ENCODE assay signal across 13 mouse cellular contexts in genomic region chr5:133802001-133802400, GRCm38 (mm10).
DNase-seq lines count a peak whose midpoint lies in the region; ATAC-seq and TF ChIP-seq lines count a peak whose summit lies in the region.
"Had no signal": no experiment of that assay in that cellular context is flagged by ENCODE, and none has a peak within 500 bp of the region (broad histone marks: within the 10 kb centered on the region; RNA-seq: fewer than 3 reads in every experiment).

No protein-coding gene starts in this region.

- peak; percentile 61 for TF ChIP-seq CTCF in hindbrain, postnatal 0 days (IDR thresholded peaks at IDR 0.05; ENCODE audit: low read depth)

- no peak overlapping the region for H3K9ac ChIP-seq in hindbrain, postnatal 0 days (replicated peaks; ENCODE audit: low read length)
- no peak overlapping the region for H3K9ac ChIP-seq in hindbrain, embryonic 12.5 days
- no peak overlapping the region for H3K9ac ChIP-seq in midbrain, embryonic 11.5 days (ENCODE audit: low read length)
- H3K9ac ChIP-seq in midbrain, embryonic 15.5 days, result no peak overlapping the region
- H3K9ac ChIP-seq: limb, embryonic 13.5 days; midbrain, embryonic 12.5 days had no signal

- no peak for ATAC-seq in hindbrain, postnatal 0 days
- no peak for ATAC-seq in hindbrain, embryonic 12.5 days (ENCODE audit: low FRiP score)
- ATAC-seq in midbrain, embryonic 11.5 days (ENCODE audit: low FRiP score), result no peak
- ATAC-seq in midbrain, embryonic 15.5 days (replicated peaks), result no peak
- 0 out of 2 replicates have a peak, but pooled peaks have one; percentile 71 for ATAC-seq in megakaryocyte-erythroid progenitor cell, adult 5-6 weeks (replicated peaks; ENCODE audit: low FRiP score, low TSS enrichment, poor library complexity, severe bottlenecking)
- ATAC-seq in cerebellum, adult (ENCODE audit: insufficient number of reproducible peaks, low FRiP score, low TSS enrichment), result no peak

- no peak overlapping the region for H3K4me3 ChIP-seq in hindbrain, postnatal 0 days (ENCODE audit: low read length)
- H3K4me3 ChIP-seq in hindbrain, embryonic 12.5 days, result no peak overlapping the region
- no peak overlapping the region for H3K4me3 ChIP-seq in midbrain, embryonic 11.5 days (ENCODE audit: low read depth, low read length)
- H3K4me3 ChIP-seq in midbrain, embryonic 15.5 days, result no peak overlapping the region
- H3K4me3 ChIP-seq: limb, embryonic 13.5 days; midbrain, embryonic 12.5 days had no signal

- no peak overlapping the region for H3K27ac ChIP-seq in hindbrain, postnatal 0 days
- no peak overlapping the region for H3K27ac ChIP-seq in hindbrain, embryonic 12.5 days
- no peak overlapping the region for H3K27ac ChIP-seq in midbrain, embryonic 11.5 days (ENCODE audit: low read depth, low read length)
- no peak overlapping the region for H3K27ac ChIP-seq in midbrain, embryonic 15.5 days
- H3K27ac ChIP-seq: limb, embryonic 13.5 days; midbrain, embryonic 12.5 days had no signal

- DNase-seq in cerebellum, adult 9-10 months, result peak; percentile 40
- DNase-seq in cerebellum, adult 8-10 months, result no peak
- peak; percentile 47 for DNase-seq in hindbrain, postnatal 0 days (ENCODE audit: low spot score)
- DNase-seq in midbrain, embryonic 11.5 days (ENCODE audit: low spot score, missing footprints), result peak; percentile 85
- DNase-seq: cerebellum, postnatal 25 days; kidney, adult 2 months; layer of hippocampus, adult 9-11 months had no signal

- no peaks in the 10 kb centered on the region for H3K4me1 ChIP-seq in hindbrain, postnatal 0 days (ENCODE audit: insufficient read depth, low read length)
- H3K4me1 ChIP-seq in hindbrain, embryonic 12.5 days, result no peaks in the 10 kb centered on the region
- no peaks in the 10 kb centered on the region for H3K4me1 ChIP-seq in midbrain, embryonic 11.5 days (ENCODE audit: control insufficient read depth, insufficient read depth, low read length)
- H3K4me1 ChIP-seq in midbrain, embryonic 15.5 days, result peaks cover 8% of the 10 kb centered on the region; the same call in 1 of the 2 replicates

- H3K36me3 ChIP-seq in hindbrain, postnatal 0 days (ENCODE audit: insufficient read depth, low read length), result no peaks in the 10 kb centered on the region
- H3K36me3 ChIP-seq in hindbrain, embryonic 12.5 days, result no peaks in the 10 kb centered on the region
- H3K36me3 ChIP-seq in midbrain, embryonic 11.5 days (ENCODE audit: control insufficient read depth, insufficient read depth, low read length), result no peaks in the 10 kb centered on the region
- H3K36me3 ChIP-seq in midbrain, embryonic 15.5 days (replicated peaks), result no peaks in the 10 kb centered on the region
- H3K36me3 ChIP-seq: limb, embryonic 13.5 days; midbrain, embryonic 12.5 days had no signal

- no peak overlapping the region for H3K4me2 ChIP-seq in hindbrain, postnatal 0 days (ENCODE audit: low read depth, low read length)
- H3K4me2 ChIP-seq in hindbrain, embryonic 12.5 days (replicated peaks), result no peak overlapping the region
- H3K4me2 ChIP-seq in midbrain, embryonic 11.5 days, result no peak overlapping the region
- H3K4me2 ChIP-seq in midbrain, embryonic 15.5 days, result no peak overlapping the region
- H3K4me2 ChIP-seq: limb, embryonic 13.5 days; midbrain, embryonic 12.5 days had no signal

- H3K9me3 ChIP-seq in hindbrain, postnatal 0 days (ENCODE audit: low read length), result no peaks in the 10 kb centered on the region
- H3K9me3 ChIP-seq in hindbrain, embryonic 12.5 days (replicated peaks), result no peaks in the 10 kb centered on the region; the same call in 1 of the 2 replicates
- no peaks in the 10 kb centered on the region for H3K9me3 ChIP-seq in midbrain, embryonic 11.5 days (ENCODE audit: control insufficient read depth, low read length)
- H3K9me3 ChIP-seq in midbrain, embryonic 15.5 days, result no peaks in the 10 kb centered on the region; the same call in 1 of the 2 replicates
- H3K9me3 ChIP-seq: limb, embryonic 13.5 days; midbrain, embryonic 12.5 days had no signal

- H3K27me3 ChIP-seq in hindbrain, postnatal 0 days (ENCODE audit: insufficient read depth, low read length), result no peaks in the 10 kb centered on the region
- H3K27me3 ChIP-seq in hindbrain, embryonic 12.5 days, result no peaks in the 10 kb centered on the region
- H3K27me3 ChIP-seq in midbrain, embryonic 11.5 days (ENCODE audit: control insufficient read depth, insufficient read depth, low read length), result no peaks in the 10 kb centered on the region
- H3K27me3 ChIP-seq in midbrain, embryonic 15.5 days (replicated peaks), result no peaks in the 10 kb centered on the region
- H3K27me3 ChIP-seq: limb, embryonic 13.5 days; midbrain, embryonic 12.5 days had no signal

- WGBS in hindbrain, postnatal 0 days, result 92% methylated on average over 3 of the region's 3 CpGs
- 87% methylated on average over 3 of the region's 3 CpGs for WGBS in hindbrain, embryonic 12.5 days
- 81% methylated on average over 3 of the region's 3 CpGs for WGBS in midbrain, embryonic 11.5 days
- WGBS in midbrain, embryonic 15.5 days, result 85% methylated on average over 3 of the region's 3 CpGs
